Mouse (Mus musculus) frontal cortex, postnatal 10 days (tissue): ENCODE data around the gene Cxadr.

Experiments
- DNase-seq, 2 experiments: peaks; one replicate each; pipeline ENCODE4 v3.0.0; 2022; ENCODE audit warnings: low spot score in 2 of 2, mixed read lengths in 1 of 2

Cxadr gene

GRCm38 (mm10) chr16:78371491-78372046 lies 70.3 kb downstream of the Cxadr start:
- no peak for DNase-seq

GRCm38 (mm10) chr16:78372786-78373185 lies 71.5 kb downstream of the Cxadr start:
- DNase-seq = no peak

GRCm38 (mm10) chr16:78373743-78374142 lies 72.5 kb downstream of the Cxadr start:
- DNase-seq = no peak

GRCm38 (mm10) chr16:78375222-78375621 lies 73.9 kb downstream of the Cxadr start:
- peak in 1 of 2 experiments; percentile 15 for DNase-seq

- peak; percentile 24 to 50 for DNase-seq
Observed at GRCm38 (mm10) chr16:78375821-78376691, 74.8 kb downstream of the Cxadr start.

GRCm38 (mm10) chr16:78376745-78377570 lies 75.7 kb downstream of the Cxadr start, which contains the start of gene Btg3:
Btg3 (minus strand) TSS chr16:78377192.
- peak; percentile 78 to 82 for DNase-seq

- no peak for DNase-seq
Observed at GRCm38 (mm10) chr16:78378493-78378892, 77.2 kb downstream of the Cxadr start.

GRCm38 (mm10) chr16:78389122-78389521 lies 87.8 kb downstream of the Cxadr start:
- no peak for DNase-seq

- DNase-seq = no peak
Observed at GRCm38 (mm10) chr16:78389986-78390385, 88.7 kb downstream of the Cxadr start.

- DNase-seq = no peak
Observed at GRCm38 (mm10) chr16:78391354-78391753, 90.1 kb downstream of the Cxadr start.

GRCm38 (mm10) chr16:78398734-78399133 lies 97.4 kb downstream of the Cxadr start:
- no peak for DNase-seq

GRCm38 (mm10) chr16:78399423-78399822 lies 98.1 kb downstream of the Cxadr start:
- DNase-seq = no peak

- no peak for DNase-seq
Observed at GRCm38 (mm10) chr16:78402316-78402715, 101.0 kb downstream of the Cxadr start.

GRCm38 (mm10) chr16:78406657-78407056 lies 105.4 kb downstream of the Cxadr start:
- no peak for DNase-seq

- no peak for DNase-seq
Observed at GRCm38 (mm10) chr16:78407855-78408254, 106.6 kb downstream of the Cxadr start.
